ENCODE assay signal across 8 mouse cellular contexts in genomic region chr13:37857284-37858065, GRCm38 (mm10).
DNase-seq lines count a peak whose midpoint lies in the region; ATAC-seq and TF ChIP-seq lines count a peak whose summit lies in the region.

No protein-coding gene starts in this region.

- under 1% methylated on average over 58 of the region's 59 CpGs for WGBS in hindbrain, postnatal 0 days

- ATAC-seq in activated CD4-positive, CD25-positive, alpha-beta regulatory T cell, adult 4 months = peak; percentile 90
- peak; percentile 61 for ATAC-seq in common myeloid progenitor, adult 5-6 weeks (replicated peaks; ENCODE audit: low read depth, poor library complexity, severe bottlenecking)
- peak; percentile 92 for ATAC-seq in hindbrain, postnatal 0 days
- peak; percentile 85 for ATAC-seq in megakaryocyte, adult 5-6 weeks (ENCODE audit: poor library complexity, severe bottlenecking)

- intact Hi-C loops in gastrocnemius, adult 2 months (cut with DNase I) = loop anchor here (5.0 kb wide), 2 partner anchors 65 to 180 kb away; no protein-coding TSS in a partner anchor

- H3K9me3 ChIP-seq in hindbrain, postnatal 0 days (ENCODE audit: low read length) = no peaks in the 10 kb centered on the region

- peak overlapping the region; percentile 67 for H3K9ac ChIP-seq in hindbrain, postnatal 0 days (replicated peaks; ENCODE audit: low read length)

- peak overlapping the region; percentile 97 for H3K27ac ChIP-seq in gastrocnemius, adult 2 months
- peak overlapping the region; percentile 65 for H3K27ac ChIP-seq in hindbrain, postnatal 0 days

- peak overlapping the region; percentile 92 for H3K4me3 ChIP-seq in gastrocnemius, adult 2 months
- peak overlapping the region; percentile 53 for H3K4me3 ChIP-seq in hindbrain, postnatal 0 days (ENCODE audit: low read length)

- H3K27me3 ChIP-seq in hindbrain, postnatal 0 days (ENCODE audit: insufficient read depth, low read length) = no peaks in the 10 kb centered on the region

- TF ChIP-seq CTCF in gastrocnemius, adult 2 months (IDR thresholded peaks at IDR 0.05) = no peak
- no peak for TF ChIP-seq CTCF in hindbrain, postnatal 0 days (IDR thresholded peaks at IDR 0.05; ENCODE audit: low read depth)

- no peaks in the 10 kb centered on the region for H3K36me3 ChIP-seq in hindbrain, postnatal 0 days (ENCODE audit: insufficient read depth, low read length)

- H3K4me1 ChIP-seq in hindbrain, postnatal 0 days (ENCODE audit: insufficient read depth, low read length) = peaks cover 24% of the 10 kb centered on the region

- peak overlapping the region; percentile 96 for H3K4me2 ChIP-seq in hindbrain, postnatal 0 days (ENCODE audit: low read depth, low read length)

- DNase-seq in gastrocnemius, adult 2 months = peak; percentile 97
- peak; percentile 93 for DNase-seq in hindbrain, postnatal 0 days (ENCODE audit: low spot score)
- DNase-seq in left cerebral cortex, adult 8-10 months (ENCODE audit: low spot score in 2 of 2) = peak; percentile 78 to 83
- peak; percentile 87 for DNase-seq in right cerebral cortex, adult 18-20 months
- peak; percentile 93 for DNase-seq in urinary bladder, adult 2 months (ENCODE audit: low spot score)

Comparison
In these comparisons a context has a peak if more than half of its experiments do, and no peak if none do; other contexts are left out.
1. Peak in every context shown above with its lines: DNase-seq, ATAC-seq, H3K4me3 ChIP-seq and H3K27ac ChIP-seq.